Mouse (Mus musculus) limb, embryonic 11.5 days (tissue): Measurements from ENCODE around the gene Cacna2d2. TPM values are rescaled to one million over a fixed set of nuclear protein-coding genes. Genes with fewer than 3 reads are reported as not detected.
A peak's percentile ranks its signal among the peaks of the same experiment; 100 is the strongest.

Experiments
- ATAC-seq: fragments of 200-750 bp; cut with Nextera tagmentation; 2 replicates; pipeline ENCODE4 v1.8.0; 2017; ENCODE audit warnings: low read depth; ENCODE audit not compliant: insufficient number of reproducible peaks, low FRiP score, low TSS enrichment
- DNase-seq: peaks from one replicate; pipeline ENCODE4 v3.0.0-alpha.2; 2015; ENCODE audit warnings: low spot score
- H3K27ac ChIP-seq: fragments of 300-500 bp; sonication (generic); replicated peaks from 2 replicates; pipeline ENCODE4 v1.5.1; 2014; ENCODE audit warnings: low read depth, mild to moderate bottlenecking, low read length
- H3K27me3 ChIP-seq: fragments of 300-500 bp; sonication (generic); 2 replicates; pipeline ENCODE4 v1.6.1; 2014; ENCODE audit warnings: mild to moderate bottlenecking, low read length, mixed read lengths; ENCODE audit not compliant: control insufficient read depth, insufficient read depth
- H3K36me3 ChIP-seq: fragments of 300-500 bp; sonication (generic); 2 replicates; pipeline ENCODE4 v1.6.1; 2014; ENCODE audit warnings: mild to moderate bottlenecking, low read length, moderate library complexity, mixed read lengths; ENCODE audit not compliant: control insufficient read depth, insufficient read depth
- H3K4me1 ChIP-seq: fragments of 300-500 bp; sonication (generic); 2 replicates; pipeline ENCODE4 v1.6.1; 2014; ENCODE audit warnings: low read length, mixed read lengths; ENCODE audit not compliant: control insufficient read depth, insufficient read depth
- H3K4me2 ChIP-seq: fragments of 300-500 bp; sonication (generic); 2 replicates; pipeline ENCODE4 v1.6.1; 2014; ENCODE audit warnings: low read depth, mild to moderate bottlenecking, moderate library complexity; ENCODE audit not compliant: severe bottlenecking
- H3K4me3 ChIP-seq: fragments of 300-500 bp; sonication (generic); 2 replicates; pipeline ENCODE4 v1.5.1; 2014; ENCODE audit warnings: low read depth, low read length
- H3K9ac ChIP-seq: fragments of 300-500 bp; sonication (generic); 2 replicates; pipeline ENCODE4 v1.6.1; 2014; ENCODE audit warnings: mild to moderate bottlenecking, low read length
- H3K9me3 ChIP-seq: fragments of 300-500 bp; sonication (generic); 2 replicates; pipeline ENCODE4 v1.6.1; 2016; ENCODE audit warnings: low read length; ENCODE audit not compliant: control insufficient read depth
- WGBS: fragments of 180-500 bp; shearing (Covaris S2); extraction: QIAGEN DNeasy Blood & Tissue Kit; methylation state at CpG from one replicate; pipeline ENCODE4 v1.1.7; 2014; 5-methylcytosine and 5-hydroxymethylcytosine counted together
- polyA plus RNA-seq: library from polyadenylated mRNA; unstranded; fragments of >200 nt; fragmentation: Nextera tagmentation; extraction: Ambion mirVana; gene quantifications from 2 replicates; pipeline ENCODE4 v1.2.1, GENCODE M21; 2014

The Cacna2d2 gene
- polyA plus RNA-seq, 1 experiment from 2014 or later = 0.12 TPM

GRCm38 (mm10) chr9:107534408-107535202 is 135.2 kb downstream of the Cacna2d2 start:
- ATAC-seq = 0 out of 2 replicates have a peak, but pooled peaks have one; percentile 8

GRCm38 (mm10) chr9:107538231-107538630 is 138.8 kb downstream of the Cacna2d2 start:
- WGBS = 96% methylated on average over 7 of the region's 7 CpGs
- ATAC-seq = no peak

More at GRCm38 (mm10) chr9:107534408-107535202, 135.2 kb downstream of the Cacna2d2 start:
- peak; percentile 37 for DNase-seq
- peaks cover 3% of the 10 kb centered on the region; the same call in 1 of the 2 replicates for H3K27me3 ChIP-seq
- H3K4me1 ChIP-seq = peaks cover 20% of the 10 kb centered on the region
- H3K9me3 ChIP-seq = no peaks in the 10 kb centered on the region
- H3K36me3 ChIP-seq = peaks cover 18% of the 10 kb centered on the region
- no peak overlapping the region for H3K27ac ChIP-seq
- H3K4me3 ChIP-seq = peak overlapping the region; percentile 74
- H3K9ac ChIP-seq = peak overlapping the region; percentile 73
- WGBS = under 1% methylated on average over 40 of the region's 40 CpGs
- H3K4me2 ChIP-seq = peak overlapping the region; percentile 97

GRCm38 (mm10) chr9:107538711-107539110 is 139.3 kb downstream of the Cacna2d2 start:
- Histone ChIP-seq H3K4me3 (no peak overlapping the region), H3K9me3 (no peaks in the 10 kb centered on the region), H3K4me1 (peaks cover 32% of the 10 kb centered on the region), H3K27me3 (no peaks in the 10 kb centered on the region), H3K36me3 (peaks cover 22% of the 10 kb centered on the region), H3K9ac (no peak overlapping the region), H3K27ac (no peak overlapping the region), H3K4me2 (no peak overlapping the region; the same call in 1 of the 2 replicates)
- no peak for DNase-seq
- no peak for ATAC-seq
- 88% methylated on average over 3 of the region's 3 CpGs for WGBS

More at GRCm38 (mm10) chr9:107538231-107538630, 138.8 kb downstream of the Cacna2d2 start:
- peaks cover 22% of the 10 kb centered on the region for H3K36me3 ChIP-seq
- DNase-seq = no peak
- H3K27me3 ChIP-seq = no peaks in the 10 kb centered on the region
- no peak overlapping the region for H3K4me2 ChIP-seq
- H3K9ac ChIP-seq = no peak overlapping the region
- H3K9me3 ChIP-seq = no peaks in the 10 kb centered on the region
- no peak overlapping the region for H3K4me3 ChIP-seq
- H3K27ac ChIP-seq = no peak overlapping the region
- peaks cover 32% of the 10 kb centered on the region for H3K4me1 ChIP-seq

- Histone ChIP-seq H3K4me1 (peaks cover 32% of the 10 kb centered on the region), H3K9ac (no peak overlapping the region), H3K4me3 (no peak overlapping the region), H3K27ac (no peak overlapping the region), H3K4me2 (no peak overlapping the region), H3K9me3 (no peaks in the 10 kb centered on the region), H3K27me3 (no peaks in the 10 kb centered on the region), H3K36me3 (peaks cover 26% of the 10 kb centered on the region)
- ATAC-seq (no peak), DNase-seq (no peak)
- 89% methylated on average over 8 of the region's 8 CpGs for WGBS
Measured at GRCm38 (mm10) chr9:107539940-107540339, 140.5 kb downstream of the Cacna2d2 start.

GRCm38 (mm10) chr9:107540420-107540819 is 141.0 kb downstream of the Cacna2d2 start:
- H3K4me2 ChIP-seq = no peak overlapping the region
- H3K36me3 ChIP-seq = peaks cover 26% of the 10 kb centered on the region
- no peaks in the 10 kb centered on the region for H3K9me3 ChIP-seq
- H3K4me1 ChIP-seq = peaks cover 29% of the 10 kb centered on the region
- WGBS = 76% methylated on average over 4 of the region's 4 CpGs
- no peak overlapping the region for H3K4me3 ChIP-seq
- H3K27ac ChIP-seq = no peak overlapping the region
- DNase-seq (no peak), ATAC-seq (no peak)
- no peaks in the 10 kb centered on the region for H3K27me3 ChIP-seq
- H3K9ac ChIP-seq = no peak overlapping the region

- Histone ChIP-seq H3K4me3 (peak overlapping the region; percentile 53), H3K36me3 (peaks cover 26% of the 10 kb centered on the region), H3K4me1 (peaks cover 23% of the 10 kb centered on the region), H3K9ac (peak overlapping the region; percentile 7; the same call in 1 of the 2 replicates), H3K9me3 (no peaks in the 10 kb centered on the region), H3K4me2 (peak overlapping the region; percentile 94), H3K27ac (no peak overlapping the region), H3K27me3 (no peaks in the 10 kb centered on the region)
- ATAC-seq (no peak), DNase-seq (no peak)
- WGBS = 31% methylated on average over 10 of the region's 10 CpGs
Measured at GRCm38 (mm10) chr9:107541005-107541404, 141.6 kb downstream of the Cacna2d2 start.

- peak within 1 kb of the TSS; percentile 64 for H3K9ac ChIP-seq
- H3K36me3 ChIP-seq = peaks cover 26% of the 10 kb centered on the region
- no peaks in the 10 kb centered on the region for H3K9me3 ChIP-seq
- ATAC-seq (peak; percentile 80), DNase-seq (peak; percentile 96)
- peaks cover 23% of the 10 kb centered on the region for H3K4me1 ChIP-seq
- peak within 1 kb of the TSS; percentile 94 for H3K4me2 ChIP-seq
- no peak within 1 kb of the TSS for H3K27ac ChIP-seq
- H3K4me3 ChIP-seq = peak within 1 kb of the TSS; percentile 53
- under 1% methylated on average over 46 of the region's 46 CpGs for WGBS
- no peaks in the 10 kb centered on the region for H3K27me3 ChIP-seq
Measured at GRCm38 (mm10) chr9:107541474-107542351, 142.3 kb downstream of the Cacna2d2 start, which contains the start of the genes Cyb561d2 and Nprl2. TSS of gene Cyb561d2 (minus strand) at chr9:107542193. TSS of gene Nprl2 (plus strand) at chr9:107542226.

- WGBS = 1% methylated on average over 11 of the region's 11 CpGs
- ATAC-seq (no peak), DNase-seq (no peak)
- Histone ChIP-seq H3K4me1 (peaks cover 23% of the 10 kb centered on the region), H3K27me3 (no peaks in the 10 kb centered on the region), H3K36me3 (peaks cover 26% of the 10 kb centered on the region), H3K4me2 (peak overlapping the region; percentile 94), H3K9me3 (no peaks in the 10 kb centered on the region), H3K9ac (peak overlapping the region; percentile 64), H3K27ac (no peak overlapping the region), H3K4me3 (peak overlapping the region; percentile 53)
Measured at GRCm38 (mm10) chr9:107542352-107542686, 142.9 kb downstream of the Cacna2d2 start.
